Mouse (Mus musculus): ENCODE data around the gene Cdk6. TPM values are rescaled to one million over a fixed set of nuclear protein-coding genes. Genes with fewer than 3 reads are reported as not detected.
"Not testable (repeated sequence)": the region's sequence is repeated elsewhere in the genome, so short reads cannot be mapped to it uniquely, and the experiment has no call there.

The Cdk6 gene
- polyA plus RNA-seq (2015; fragmentation: Nextera tagmentation; extraction: Ambion mirVana), result 6.3 and 8.1 TPM in 2 replicates

DNA sequence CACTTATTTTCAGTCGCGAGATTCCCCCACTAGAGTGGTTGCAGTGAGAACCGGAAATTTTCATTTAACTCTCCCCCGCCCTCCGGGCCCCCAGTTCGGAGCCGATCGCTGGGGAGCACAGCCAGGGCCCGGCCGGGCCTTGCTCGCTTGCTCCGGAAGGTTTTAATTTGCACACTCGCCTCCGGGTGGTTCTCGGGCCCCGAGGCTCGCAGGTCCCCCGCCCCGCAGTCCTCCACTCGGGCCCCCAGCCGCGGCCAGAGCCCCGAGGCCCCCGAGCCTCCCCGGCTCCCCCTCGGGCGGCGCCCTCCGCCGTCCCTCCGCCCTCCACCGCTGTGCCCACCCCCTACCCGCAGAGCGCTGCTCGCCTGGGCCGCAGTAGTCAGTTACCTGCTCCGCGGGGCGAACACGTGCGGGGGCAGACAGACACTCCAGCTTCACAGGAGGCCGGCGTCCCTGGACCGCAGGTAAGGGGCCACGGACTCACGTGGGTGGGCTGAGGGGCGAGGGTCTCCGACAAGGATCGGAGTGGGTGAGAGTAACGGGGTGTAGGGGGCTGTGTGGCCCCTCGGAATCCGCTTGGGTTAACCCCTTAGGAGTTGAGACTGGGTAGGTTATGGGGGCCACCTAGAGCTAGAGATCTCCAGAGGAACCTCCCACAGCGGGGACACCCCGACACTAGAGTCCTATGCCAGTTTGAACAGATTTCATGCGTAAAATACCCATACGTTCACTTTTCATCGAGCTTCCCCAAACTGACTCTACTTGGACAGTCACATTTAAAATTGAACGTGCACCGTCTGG, at the start of gene Cdk6:
Cdk6 (plus strand) TSS at position 375 of the 801 bp plus-strand sequence.
- peak within 1 kb of the TSS; percentile 56 for H3K4me3 ChIP-seq (ENCODE audit: low read depth, low read length)
- peak; percentile 33 for ATAC-seq

GRCm38 (mm10) chr5:3293666-3294065, 47.6 kb upstream of the Cdk6 start:
- H3K4me2 ChIP-seq (ENCODE audit: low read length), result no peak overlapping the region
- H3K9me3 ChIP-seq (replicated peaks; ENCODE audit: control insufficient read depth, low read length, poor library complexity, severe bottlenecking), result no peaks in the 10 kb centered on the region
- H3K36me3 ChIP-seq (ENCODE audit: control insufficient read depth, insufficient read depth, low read length), result no peaks in the 10 kb centered on the region
- WGBS, result 85% methylated on average over 4 of the region's 4 CpGs
- no peaks in the 10 kb centered on the region for H3K4me1 ChIP-seq (ENCODE audit: control insufficient read depth, insufficient read depth, low read length)
- no peak overlapping the region for H3K4me3 ChIP-seq (ENCODE audit: low read depth, low read length)
- ATAC-seq, result no peak
- H3K9ac ChIP-seq (ENCODE audit: low read depth, low read length), result no peak overlapping the region
- H3K27ac ChIP-seq (ENCODE audit: low read length), result no peak overlapping the region
- no peaks in the 10 kb centered on the region; the same call in 1 of the 2 replicates for H3K27me3 ChIP-seq (ENCODE audit: control insufficient read depth, insufficient read depth, low read depth, low read length)

More for the DNA sequence above, at the start of gene Cdk6:
- peaks cover 25% of the 10 kb centered on the region for H3K4me1 ChIP-seq (ENCODE audit: control insufficient read depth, insufficient read depth, low read length)
- H3K27me3 ChIP-seq (ENCODE audit: control insufficient read depth, insufficient read depth, low read depth, low read length), result peaks cover 5% of the 10 kb centered on the region
- no peaks in the 10 kb centered on the region for H3K36me3 ChIP-seq (ENCODE audit: control insufficient read depth, insufficient read depth, low read length)
- WGBS, result 0% methylated on average over 46 of the region's 59 CpGs
- H3K4me2 ChIP-seq (ENCODE audit: low read length), result peak within 1 kb of the TSS; percentile 95
- H3K9ac ChIP-seq (ENCODE audit: low read depth, low read length), result peak within 1 kb of the TSS; percentile 55
- H3K9me3 ChIP-seq (replicated peaks; ENCODE audit: control insufficient read depth, low read length, poor library complexity, severe bottlenecking), result no peaks in the 10 kb centered on the region
- H3K27ac ChIP-seq (ENCODE audit: low read length), result peak within 1 kb of the TSS; percentile 10; the same call in 1 of the 2 replicates

GRCm38 (mm10) chr5:3300801-3301457, 40.4 kb upstream of the Cdk6 start:
- Histone ChIP-seq H3K4me2 (ENCODE audit: low read length) (no peak overlapping the region), H3K27me3 (ENCODE audit: control insufficient read depth, insufficient read depth, low read depth, low read length) (no peaks in the 10 kb centered on the region; the same call in 1 of the 2 replicates), H3K9ac (ENCODE audit: low read depth, low read length) (no peak overlapping the region), H3K4me1 (ENCODE audit: control insufficient read depth, insufficient read depth, low read length) (no peaks in the 10 kb centered on the region), H3K4me3 (ENCODE audit: low read depth, low read length) (no peak overlapping the region), H3K36me3 (ENCODE audit: control insufficient read depth, insufficient read depth, low read length) (no peaks in the 10 kb centered on the region), H3K27ac (ENCODE audit: low read length) (no peak overlapping the region), H3K9me3 (replicated peaks; ENCODE audit: control insufficient read depth, low read length, poor library complexity, severe bottlenecking) (no peaks in the 10 kb centered on the region)
- 89% methylated on average over 12 of the region's 12 CpGs for WGBS
- no peak for ATAC-seq

GRCm38 (mm10) chr5:3301535-3301934, 39.8 kb upstream of the Cdk6 start:
- Histone ChIP-seq H3K4me2 (ENCODE audit: low read length) (no peak overlapping the region), H3K9ac (ENCODE audit: low read depth, low read length) (no peak overlapping the region), H3K27me3 (ENCODE audit: control insufficient read depth, insufficient read depth, low read depth, low read length) (no peaks in the 10 kb centered on the region), H3K4me3 (ENCODE audit: low read depth, low read length) (no peak overlapping the region), H3K36me3 (ENCODE audit: control insufficient read depth, insufficient read depth, low read length) (no peaks in the 10 kb centered on the region), H3K4me1 (ENCODE audit: control insufficient read depth, insufficient read depth, low read length) (no peaks in the 10 kb centered on the region), H3K9me3 (replicated peaks; ENCODE audit: control insufficient read depth, low read length, poor library complexity, severe bottlenecking) (no peaks in the 10 kb centered on the region), H3K27ac (ENCODE audit: low read length) (no peak overlapping the region)
- WGBS, result 63% methylated on average over 5 of the region's 5 CpGs
- no peak for ATAC-seq

GRCm38 (mm10) chr5:3303876-3304275, 37.4 kb upstream of the Cdk6 start:
- Histone ChIP-seq H3K4me2 (ENCODE audit: low read length) (no peak overlapping the region), H3K36me3 (ENCODE audit: control insufficient read depth, insufficient read depth, low read length) (no peaks in the 10 kb centered on the region), H3K9ac (ENCODE audit: low read depth, low read length) (no peak overlapping the region), H3K4me1 (ENCODE audit: control insufficient read depth, insufficient read depth, low read length) (no peaks in the 10 kb centered on the region), H3K4me3 (ENCODE audit: low read depth, low read length) (no peak overlapping the region), H3K27ac (ENCODE audit: low read length) (no peak overlapping the region), H3K9me3 (replicated peaks; ENCODE audit: control insufficient read depth, low read length, poor library complexity, severe bottlenecking) (no peaks in the 10 kb centered on the region), H3K27me3 (ENCODE audit: control insufficient read depth, insufficient read depth, low read depth, low read length) (no peaks in the 10 kb centered on the region)
- WGBS, result 94% methylated on average over 9 of the region's 9 CpGs
- ATAC-seq, result no peak

DNA sequence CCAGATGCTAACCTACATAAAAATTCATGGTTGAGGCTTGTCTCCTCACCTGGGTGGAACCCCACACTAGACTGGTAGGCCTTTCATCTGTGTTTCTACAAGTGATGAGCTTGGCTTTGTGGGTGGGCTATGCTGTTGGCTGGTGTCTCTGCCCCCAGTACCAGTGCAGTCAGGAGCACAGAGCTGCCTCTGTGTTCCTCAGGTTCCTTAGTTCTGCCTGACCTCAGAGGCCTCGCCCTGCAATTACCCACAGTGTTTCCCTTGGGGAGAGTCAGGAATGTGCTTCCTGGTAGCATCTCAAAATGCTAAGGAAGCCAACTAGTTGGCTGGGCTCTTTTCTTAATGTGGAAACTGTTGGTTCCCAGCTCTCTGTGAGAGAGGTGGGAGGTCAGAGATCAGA, 35.1 kb upstream of the Cdk6 start:
- no peak for ATAC-seq
- Histone ChIP-seq H3K4me2 (ENCODE audit: low read length) (no peak overlapping the region), H3K4me1 (ENCODE audit: control insufficient read depth, insufficient read depth, low read length) (no peaks in the 10 kb centered on the region), H3K9ac (ENCODE audit: low read depth, low read length) (no peak overlapping the region), H3K27me3 (ENCODE audit: control insufficient read depth, insufficient read depth, low read depth, low read length) (no peaks in the 10 kb centered on the region), H3K27ac (ENCODE audit: low read length) (no peak overlapping the region), H3K36me3 (ENCODE audit: control insufficient read depth, insufficient read depth, low read length) (no peaks in the 10 kb centered on the region), H3K4me3 (ENCODE audit: low read depth, low read length) (no peak overlapping the region), H3K9me3 (replicated peaks; ENCODE audit: control insufficient read depth, low read length, poor library complexity, severe bottlenecking) (no peaks in the 10 kb centered on the region)
- 86% methylated on average over 1 of the region's 1 CpGs for WGBS

- Histone ChIP-seq H3K36me3 (ENCODE audit: control insufficient read depth, insufficient read depth, low read length) (no peaks in the 10 kb centered on the region), H3K4me2 (ENCODE audit: low read length) (no peak overlapping the region), H3K27me3 (ENCODE audit: control insufficient read depth, insufficient read depth, low read depth, low read length) (no peaks in the 10 kb centered on the region), H3K27ac (ENCODE audit: low read length) (no peak overlapping the region), H3K4me3 (ENCODE audit: low read depth, low read length) (no peak overlapping the region), H3K9me3 (replicated peaks; ENCODE audit: control insufficient read depth, low read length, poor library complexity, severe bottlenecking) (no peaks in the 10 kb centered on the region), H3K9ac (ENCODE audit: low read depth, low read length) (no peak overlapping the region), H3K4me1 (ENCODE audit: control insufficient read depth, insufficient read depth, low read length) (no peaks in the 10 kb centered on the region)
- no peak for ATAC-seq
Measured at GRCm38 (mm10) chr5:3309122-3309521, 32.2 kb upstream of the Cdk6 start.

DNA sequence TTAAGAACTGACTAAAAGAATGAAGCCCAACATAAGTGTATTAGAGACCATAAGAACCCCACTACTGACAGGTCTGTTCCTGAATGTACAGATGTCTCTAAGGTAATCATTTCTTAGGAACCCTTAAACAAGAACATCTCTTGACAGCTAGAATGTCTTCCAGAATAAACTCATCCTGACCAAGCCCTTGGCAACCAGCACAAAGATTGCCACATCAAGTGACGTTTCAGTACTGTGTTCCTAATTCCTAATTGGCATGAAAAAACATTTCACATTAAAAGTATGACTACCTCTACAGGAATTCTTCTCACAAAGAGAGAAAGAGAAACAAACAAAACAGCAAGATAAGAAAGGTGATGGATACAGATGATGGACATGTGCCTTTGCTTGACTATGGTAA, 31.7 kb upstream of the Cdk6 start:
- no peaks in the 10 kb centered on the region for H3K27me3 ChIP-seq (ENCODE audit: control insufficient read depth, insufficient read depth, low read depth, low read length)
- ATAC-seq, result no peak
- H3K27ac ChIP-seq (ENCODE audit: low read length), result no peak overlapping the region
- no peak overlapping the region for H3K9ac ChIP-seq (ENCODE audit: low read depth, low read length)
- H3K4me1 ChIP-seq (ENCODE audit: control insufficient read depth, insufficient read depth, low read length), result no peaks in the 10 kb centered on the region
- no peak overlapping the region for H3K4me3 ChIP-seq (ENCODE audit: low read depth, low read length)
- 79% methylated on average over 1 of the region's 1 CpGs for WGBS
- no peak overlapping the region for H3K4me2 ChIP-seq (ENCODE audit: low read length)
- no peaks in the 10 kb centered on the region for H3K9me3 ChIP-seq (replicated peaks; ENCODE audit: control insufficient read depth, low read length, poor library complexity, severe bottlenecking)
- H3K36me3 ChIP-seq (ENCODE audit: control insufficient read depth, insufficient read depth, low read length), result no peaks in the 10 kb centered on the region

- 74% methylated on average over 7 of the region's 7 CpGs for WGBS
- not testable (repeated sequence) for H3K4me3 ChIP-seq (ENCODE audit: low read depth, low read length); ATAC-seq
Measured at GRCm38 (mm10) chr5:3311156-3311555, 30.1 kb upstream of the Cdk6 start.

More at GRCm38 (mm10) chr5:3311156-3311555, 30.1 kb upstream of the Cdk6 start:
- H3K36me3 ChIP-seq (ENCODE audit: control insufficient read depth, insufficient read depth, low read length); H3K27ac ChIP-seq (ENCODE audit: low read length); H3K9me3 ChIP-seq (replicated peaks; ENCODE audit: control insufficient read depth, low read length, poor library complexity, severe bottlenecking); H3K4me2 ChIP-seq (ENCODE audit: low read length); H3K9ac ChIP-seq (ENCODE audit: low read depth, low read length); H3K4me1 ChIP-seq (ENCODE audit: control insufficient read depth, insufficient read depth, low read length); H3K27me3 ChIP-seq (ENCODE audit: control insufficient read depth, insufficient read depth, low read depth, low read length): not testable (repeated sequence)
